Mouse (Mus musculus) heart, embryonic 16.5 days (tissue): ENCODE measurements around the gene Usp53. TPM values are rescaled to one million over a fixed set of nuclear protein-coding genes. Genes with fewer than 3 reads are reported as not detected.

Source experiments
- ATAC-seq: fragments of 200-750 bp; cut with Nextera tagmentation; replicated peaks from 2 replicates; pipeline ENCODE4 v1.8.0; 2017; ENCODE audit warnings: moderate number of reproducible peaks; ENCODE audit not compliant: insufficient read depth, low FRiP score; ENCODE audit errors: extremely low read depth
- H3K27ac ChIP-seq: fragments of 300-500 bp; sonication (generic); 2 replicates; pipeline ENCODE4 v1.5.1; 2014; ENCODE audit warnings: mild to moderate bottlenecking, low read length, control low read depth, moderate library complexity
- H3K27me3 ChIP-seq: fragments of 300-500 bp; sonication (generic); 2 replicates; pipeline ENCODE4 v1.6.1; 2014; ENCODE audit warnings: low read length, mixed read lengths; ENCODE audit not compliant: control insufficient read depth, insufficient read depth
- H3K36me3 ChIP-seq: fragments of 300-500 bp; sonication (generic); 2 replicates; pipeline ENCODE4 v1.6.1; 2014; ENCODE audit not compliant: control insufficient read depth, insufficient read depth
- H3K4me1 ChIP-seq: fragments of 300-500 bp; sonication (generic); 2 replicates; pipeline ENCODE4 v1.6.1; 2014; ENCODE audit warnings: low read length, mixed read lengths; ENCODE audit not compliant: control insufficient read depth, insufficient read depth
- H3K4me2 ChIP-seq: fragments of 300-500 bp; sonication (generic); 2 replicates; pipeline ENCODE4 v1.6.1; 2014; ENCODE audit warnings: low read depth, mild to moderate bottlenecking, control low read depth, low read length
- H3K4me3 ChIP-seq: fragments of 300-500 bp; sonication (generic); 2 replicates; pipeline ENCODE4 v1.5.1; 2014; ENCODE audit warnings: mild to moderate bottlenecking, control low read depth, low read length
- H3K9ac ChIP-seq: fragments of 300-500 bp; sonication (generic); 2 replicates; pipeline ENCODE4 v1.6.1; 2014; ENCODE audit warnings: low read length, control low read depth
- H3K9me3 ChIP-seq: fragments of 300-500 bp; sonication (generic); replicated peaks from 2 replicates; pipeline ENCODE4 v1.6.1; 2016; ENCODE audit warnings: low read length; ENCODE audit not compliant: control insufficient read depth
- WGBS: fragments of 180-500 bp; shearing (Covaris S2); extraction: QIAGEN DNeasy Blood & Tissue Kit; methylation state at CpG from one replicate; pipeline ENCODE4 v1.1.7; 2014; 5-methylcytosine and 5-hydroxymethylcytosine counted together
- polyA plus RNA-seq: library from polyadenylated mRNA; unstranded; fragments of >200 nt; fragmentation: Nextera tagmentation; extraction: Ambion mirVana; gene quantifications from 2 replicates; pipeline ENCODE4 v1.2.1, GENCODE M21; 2015

Usp53 gene
- polyA plus RNA-seq, result 5.4 and 8.6 TPM in 2 replicates

GRCm38 (mm10) chr3:122984249-122985182, at the start of gene Usp53:
Gene Usp53, minus strand, starts transcription at chr3:122984510.
- H3K4me1 ChIP-seq, result peaks cover 17% of the 10 kb centered on the region
- H3K36me3 ChIP-seq, result no peaks in the 10 kb centered on the region
- peak within 1 kb of the TSS; percentile 97 for H3K27ac ChIP-seq
- peak within 1 kb of the TSS; percentile 97 for H3K9ac ChIP-seq
- H3K4me2 ChIP-seq, result peak within 1 kb of the TSS; percentile 78
- H3K9me3 ChIP-seq, result no peaks in the 10 kb centered on the region
- H3K4me3 ChIP-seq, result peak within 1 kb of the TSS; percentile 79
- ATAC-seq, result peak; percentile 96
- H3K27me3 ChIP-seq, result no peaks in the 10 kb centered on the region
- under 1% methylated on average over 82 of the region's 94 CpGs for WGBS

GRCm38 (mm10) chr3:123033804-123034203, 49.5 kb upstream of the Usp53 start:
- peaks cover 17% of the 10 kb centered on the region for H3K4me1 ChIP-seq
- H3K9ac ChIP-seq, result peak overlapping the region; percentile 73
- no peak for ATAC-seq
- H3K27ac ChIP-seq, result peak overlapping the region; percentile 94
- H3K36me3 ChIP-seq, result no peaks in the 10 kb centered on the region
- H3K4me3 ChIP-seq, result peak overlapping the region; percentile 50
- no peaks in the 10 kb centered on the region for H3K9me3 ChIP-seq
- H3K27me3 ChIP-seq, result no peaks in the 10 kb centered on the region
- WGBS, result 52% methylated on average over 8 of the region's 8 CpGs
- peak overlapping the region; percentile 56 for H3K4me2 ChIP-seq

GRCm38 (mm10) chr3:123025634-123026033, 41.3 kb upstream of the Usp53 start:
- H3K9ac ChIP-seq, result no peak overlapping the region
- 72% methylated on average over 3 of the region's 3 CpGs for WGBS

GRCm38 (mm10) chr3:123024496-123025234, 40.4 kb upstream of the Usp53 start:
- Histone ChIP-seq H3K36me3 (0 out of 2 replicates have a peak, but pooled peaks cover 6% of the 10 kb centered on the region), H3K9ac (no peak overlapping the region), H3K4me2 (no peak overlapping the region), H3K27me3 (no peaks in the 10 kb centered on the region), H3K4me1 (peaks cover 15% of the 10 kb centered on the region), H3K4me3 (no peak overlapping the region), H3K27ac (no peak overlapping the region), H3K9me3 (no peaks in the 10 kb centered on the region)
- 82% methylated on average over 9 of the region's 9 CpGs for whole genome bisulfite sequencing
- no peak for ATAC-seq

More at GRCm38 (mm10) chr3:123025634-123026033, 41.3 kb upstream of the Usp53 start:
- no peaks in the 10 kb centered on the region for H3K27me3 ChIP-seq
- H3K4me1 ChIP-seq, result peaks cover 17% of the 10 kb centered on the region
- no peak overlapping the region for H3K4me2 ChIP-seq
- H3K27ac ChIP-seq, result no peak overlapping the region
- 0 out of 2 replicates have a peak, but pooled peaks cover 6% of the 10 kb centered on the region for H3K36me3 ChIP-seq
- no peak overlapping the region for H3K4me3 ChIP-seq
- no peaks in the 10 kb centered on the region for H3K9me3 ChIP-seq
- ATAC-seq, result no peak

GRCm38 (mm10) chr3:123018792-123019191, 34.5 kb upstream of the Usp53 start:
- Histone ChIP-seq H3K4me3 (no peak overlapping the region), H3K36me3 (no peaks in the 10 kb centered on the region), H3K4me1 (peaks cover 3% of the 10 kb centered on the region), H3K4me2 (no peak overlapping the region), H3K27ac (no peak overlapping the region), H3K9ac (no peak overlapping the region), H3K27me3 (no peaks in the 10 kb centered on the region), H3K9me3 (no peaks in the 10 kb centered on the region)
- ATAC-seq, result no peak
- WGBS, result 56% methylated on average over 2 of the region's 2 CpGs

- WGBS, result 91% methylated on average over 14 of the region's 14 CpGs
- no peak overlapping the region for H3K4me2 ChIP-seq
- H3K36me3 ChIP-seq, result peaks cover 16% of the 10 kb centered on the region
- no peaks in the 10 kb centered on the region for H3K27me3 ChIP-seq
- no peaks in the 10 kb centered on the region for H3K9me3 ChIP-seq
- H3K4me1 ChIP-seq, result no peaks in the 10 kb centered on the region
- no peak overlapping the region for H3K27ac ChIP-seq
- no peak overlapping the region for H3K4me3 ChIP-seq
- ATAC-seq, result no peak
- H3K9ac ChIP-seq, result no peak overlapping the region
These were observed 29.2 kb upstream of the Usp53 start for GRCm38 (mm10) chr3:123013476-123013875.

GRCm38 (mm10) chr3:123009417-123009816, 25.1 kb upstream of the Usp53 start:
- no peak overlapping the region for H3K27ac ChIP-seq
- H3K9me3 ChIP-seq, result no peaks in the 10 kb centered on the region
- H3K4me2 ChIP-seq, result no peak overlapping the region
- no peaks in the 10 kb centered on the region for H3K4me1 ChIP-seq
- 48% methylated on average over 6 of the region's 6 CpGs for WGBS
- H3K4me3 ChIP-seq, result no peak overlapping the region
- no peak for ATAC-seq
- no peak overlapping the region for H3K9ac ChIP-seq
- H3K36me3 ChIP-seq, result peaks cover 19% of the 10 kb centered on the region
- no peaks in the 10 kb centered on the region for H3K27me3 ChIP-seq

- Histone ChIP-seq H3K4me1 (0 out of 2 replicates have a peak, but pooled peaks cover 3% of the 10 kb centered on the region), H3K4me3 (no peak overlapping the region), H3K27me3 (no peaks in the 10 kb centered on the region)
These were observed 23.1 kb upstream of the Usp53 start for GRCm38 (mm10) chr3:123007386-123007785.

More at GRCm38 (mm10) chr3:123007386-123007785, 23.1 kb upstream of the Usp53 start:
- no peak overlapping the region for H3K27ac ChIP-seq
- WGBS, result 61% methylated on average over 10 of the region's 10 CpGs
- H3K36me3 ChIP-seq, result peaks cover 12% of the 10 kb centered on the region
- H3K4me2 ChIP-seq, result no peak overlapping the region
- H3K9me3 ChIP-seq, result no peaks in the 10 kb centered on the region
- H3K9ac ChIP-seq, result no peak overlapping the region; the same call in 1 of the 2 replicates
- ATAC-seq, result no peak
